Mouse (Mus musculus): ENCODE measurements around the gene Tbcc.

The Tbcc gene

DNA sequence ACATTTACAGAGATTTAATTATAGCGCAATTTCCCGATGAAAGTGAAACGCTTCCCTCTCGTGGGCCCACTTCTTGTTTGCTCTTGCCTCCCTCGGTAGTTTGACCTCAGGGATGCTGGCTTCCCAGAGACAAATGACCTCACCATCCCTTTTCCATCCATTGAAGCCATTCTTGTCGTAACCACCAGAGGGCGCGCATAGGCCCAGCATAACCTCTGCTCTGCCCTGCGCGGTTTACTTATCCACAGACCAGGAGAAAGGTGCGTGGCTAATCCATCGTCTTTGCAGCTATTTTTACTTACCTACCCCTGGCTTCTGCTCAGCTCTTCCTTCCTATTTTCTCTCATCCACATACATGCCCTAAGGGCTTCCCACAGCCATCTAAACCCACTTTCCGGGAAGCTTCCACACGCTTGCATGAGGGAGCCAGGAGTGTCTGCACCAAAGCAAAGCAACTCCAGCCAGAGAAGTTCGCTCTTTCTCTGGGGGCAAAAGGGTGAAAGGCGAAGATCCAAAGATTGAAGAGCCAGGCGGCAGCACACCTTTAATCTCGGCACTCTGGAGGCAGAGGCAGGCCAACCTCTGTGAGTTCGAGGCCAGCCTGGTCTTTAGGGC lies 13.5 kb downstream of the Tbcc start:
- peak; percentile 96 for DNase-seq

DNA sequence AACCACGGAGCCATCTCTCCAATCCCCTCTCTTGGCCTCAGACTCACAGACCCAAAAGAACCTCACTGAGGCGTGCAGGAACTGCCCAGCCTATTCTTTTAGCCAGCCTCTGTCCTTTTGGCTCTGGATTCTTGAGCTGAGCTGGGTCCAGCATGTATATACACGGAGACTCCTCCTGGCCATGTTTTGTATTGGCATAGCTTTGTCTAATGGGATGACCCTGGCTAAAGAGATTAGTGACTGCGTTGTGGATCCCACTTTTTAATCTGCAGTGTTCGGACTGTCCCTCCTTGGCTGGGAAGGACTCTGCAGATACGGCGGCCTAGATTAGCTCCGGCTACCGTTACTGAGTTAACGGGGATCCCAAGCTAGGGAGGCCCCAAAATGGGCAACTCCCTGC lies 19.7 kb downstream of the Tbcc start, which contains the start of gene Prph2:
Gene Prph2, plus strand, starts transcription at position 274 of the 400 bp plus-strand sequence.
- no peak for DNase-seq

DNA sequence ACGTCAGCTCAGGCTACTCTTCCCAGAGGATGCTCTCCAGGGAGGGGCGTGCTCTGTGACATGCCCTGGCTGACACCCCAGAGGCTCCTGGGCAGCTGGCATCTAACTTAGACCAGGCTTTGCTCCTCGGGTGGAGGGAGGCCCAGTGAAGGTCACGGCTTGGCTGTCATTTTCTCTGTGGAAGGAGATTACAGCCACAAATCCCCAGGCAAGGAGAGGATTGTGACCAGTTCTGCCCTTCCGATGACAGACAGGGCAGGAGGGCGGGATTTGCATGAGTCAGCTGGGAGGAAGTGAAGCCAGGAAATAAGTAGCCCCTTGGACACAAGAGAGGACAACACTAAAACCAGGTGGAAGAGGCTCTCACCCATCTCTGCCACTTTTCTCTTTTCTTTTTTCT lies 21.8 kb downstream of the Tbcc start:
- DNase-seq = no peak

DNA sequence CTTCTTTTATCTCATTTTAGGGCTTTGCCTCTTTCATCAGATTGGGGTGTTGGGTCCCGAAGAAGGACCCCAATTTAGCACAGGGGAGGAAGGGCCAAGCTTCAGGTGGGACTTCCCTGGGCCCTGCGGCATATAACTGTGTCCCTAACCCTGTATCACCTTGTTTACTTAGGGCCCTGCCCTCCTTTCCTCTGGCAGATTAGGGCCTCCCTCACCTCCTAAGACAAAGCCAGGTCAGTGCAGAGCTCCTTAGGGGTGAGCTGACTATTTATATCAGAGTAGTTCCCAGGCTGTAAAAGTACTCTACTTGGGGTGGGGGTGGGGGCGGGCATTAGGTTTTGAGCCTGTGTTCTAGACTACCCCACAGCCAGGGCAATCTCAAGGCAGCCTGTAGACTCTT lies 24.6 kb downstream of the Tbcc start:
- DNase-seq = no peak

DNA sequence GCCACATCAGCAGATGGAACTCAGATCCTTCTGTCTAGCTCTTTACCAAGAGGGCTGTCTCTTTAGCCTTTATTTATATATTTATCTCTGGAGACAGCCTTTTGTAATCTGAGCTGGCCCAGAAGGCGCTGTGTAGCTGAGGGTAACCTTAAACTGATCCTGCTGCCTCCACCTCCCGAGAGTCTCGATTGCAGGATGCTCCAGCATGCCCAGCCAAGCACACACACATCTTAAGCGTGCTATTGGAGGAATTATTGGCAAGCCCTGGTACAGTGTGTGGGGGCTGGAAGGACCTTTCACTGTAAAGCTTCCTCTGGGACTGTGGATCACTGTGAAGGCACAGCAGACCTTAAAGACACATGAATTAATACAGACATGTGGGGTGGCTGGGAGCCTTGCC lies 28.5 kb downstream of the Tbcc start:
- no peak for DNase-seq

DNA sequence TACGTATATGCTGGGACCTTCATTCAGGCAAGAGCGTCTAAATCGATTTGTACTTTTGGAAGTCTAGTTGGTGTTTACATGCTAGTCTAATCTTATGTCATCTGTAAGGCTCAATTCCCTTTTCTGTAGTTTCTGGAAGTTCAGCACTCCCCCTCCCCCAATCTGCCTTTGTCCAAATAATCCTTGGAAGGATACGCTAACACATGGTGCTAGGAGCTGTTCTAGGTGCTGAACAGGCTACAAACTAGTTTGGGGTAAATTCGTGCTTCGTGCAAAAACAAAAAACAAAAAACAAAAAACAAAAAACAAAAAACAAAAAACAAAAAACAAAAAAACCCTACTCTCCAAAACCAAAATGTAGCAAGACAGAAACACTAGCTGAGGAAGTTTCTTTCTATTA lies 30.4 kb downstream of the Tbcc start:
- no peak for DNase-seq

DNA sequence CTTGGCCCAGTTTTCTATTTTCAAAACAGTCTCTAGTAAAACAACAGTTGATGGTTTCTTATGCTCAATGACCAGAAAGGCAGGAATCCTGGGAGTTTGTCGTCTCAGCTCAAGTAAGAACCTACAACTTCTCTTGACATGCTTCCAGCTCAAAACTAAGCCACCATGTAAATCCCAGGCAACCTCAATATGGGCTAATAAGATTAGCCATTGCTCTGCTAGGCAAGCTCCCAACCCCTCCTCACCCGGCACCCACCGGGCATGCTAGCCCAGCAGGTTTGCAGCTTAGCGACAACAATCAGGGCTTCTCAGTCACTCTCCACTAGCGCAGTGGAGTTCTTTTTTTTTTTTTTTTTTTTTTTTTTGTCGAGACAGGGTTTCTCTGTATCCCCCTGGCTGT lies 35.7 kb downstream of the Tbcc start:
- no peak for DNase-seq

DNA sequence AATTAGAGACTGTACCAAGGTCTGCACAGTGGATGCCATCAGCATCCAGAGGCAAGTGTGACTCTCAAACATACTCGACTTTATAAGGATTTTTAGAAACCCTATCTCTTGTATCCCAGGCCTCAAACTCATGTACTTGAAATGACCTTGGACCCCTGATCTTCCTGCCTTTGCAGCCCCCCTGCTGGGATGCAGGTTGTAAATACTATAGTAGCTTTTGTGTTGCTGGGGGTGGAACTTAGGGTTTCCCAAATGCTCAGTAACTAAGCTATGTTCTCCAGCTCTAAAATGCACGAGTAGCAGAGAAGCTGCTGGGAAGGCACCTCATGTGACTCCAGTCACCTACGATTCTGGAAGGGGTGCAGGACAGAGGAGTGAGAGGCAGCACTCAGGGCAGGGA lies 36.5 kb downstream of the Tbcc start:
- no peak for DNase-seq

DNA sequence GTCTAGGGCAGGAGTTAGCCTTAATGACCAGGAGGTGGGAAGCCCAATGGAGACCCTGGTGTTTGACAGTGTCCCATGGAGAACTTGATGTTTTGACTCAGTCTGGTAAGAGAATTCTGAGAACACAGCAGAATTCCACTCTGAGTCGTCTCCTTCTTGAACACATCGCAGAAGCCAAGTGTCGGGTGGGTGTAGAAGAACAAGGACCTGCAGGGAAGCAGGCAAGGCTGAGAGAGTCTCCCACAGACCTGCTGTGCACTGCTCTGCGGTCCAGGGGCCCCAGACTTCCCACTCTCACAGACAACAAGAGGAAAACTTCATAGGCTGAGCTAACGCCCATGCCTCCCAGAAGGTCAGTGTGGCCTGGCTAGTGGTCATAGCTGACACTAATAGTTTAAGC lies 37.3 kb downstream of the Tbcc start:
- DNase-seq = no peak

DNA sequence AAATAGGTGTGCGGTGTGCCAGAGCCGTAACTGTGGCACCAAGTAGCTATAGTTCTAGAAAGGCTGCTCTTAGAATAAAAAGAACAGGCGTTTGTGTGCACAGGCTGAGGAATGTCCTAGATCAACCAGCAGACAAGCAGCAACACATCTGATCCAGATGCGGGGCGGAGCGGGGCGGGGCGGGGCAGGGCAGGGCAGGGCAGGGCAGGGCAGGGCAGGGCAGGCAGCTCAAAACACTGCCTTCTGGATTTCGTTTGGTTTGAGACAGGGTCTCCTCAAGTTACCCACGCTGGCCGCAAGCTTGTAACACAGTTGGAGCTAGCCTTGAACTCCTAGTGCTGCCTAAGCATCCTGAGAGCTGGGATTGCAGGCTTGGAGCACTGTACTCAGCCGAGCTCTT lies 38.8 kb downstream of the Tbcc start:
- no peak for DNase-seq

DNA sequence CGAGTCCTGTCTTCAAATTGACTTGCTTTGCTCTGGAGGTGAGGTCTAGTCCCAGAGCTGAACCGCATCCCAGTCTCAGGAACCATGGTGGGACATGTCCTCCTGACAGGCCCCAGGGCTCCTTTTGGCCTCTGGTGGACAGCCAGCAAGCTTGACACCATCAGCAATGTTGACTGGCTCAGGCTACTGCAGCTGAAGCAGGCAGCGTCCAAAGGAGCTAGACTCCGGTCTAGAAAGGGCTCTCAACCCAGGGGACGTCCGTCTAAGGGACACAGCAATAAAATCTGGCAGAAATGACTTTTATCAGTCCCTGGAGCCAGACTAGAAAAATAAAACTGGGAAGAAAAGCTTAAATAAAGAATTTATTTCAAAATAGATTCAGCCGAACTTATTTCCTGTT lies 39.4 kb downstream of the Tbcc start:
- DNase-seq = peak; percentile 93

DNA sequence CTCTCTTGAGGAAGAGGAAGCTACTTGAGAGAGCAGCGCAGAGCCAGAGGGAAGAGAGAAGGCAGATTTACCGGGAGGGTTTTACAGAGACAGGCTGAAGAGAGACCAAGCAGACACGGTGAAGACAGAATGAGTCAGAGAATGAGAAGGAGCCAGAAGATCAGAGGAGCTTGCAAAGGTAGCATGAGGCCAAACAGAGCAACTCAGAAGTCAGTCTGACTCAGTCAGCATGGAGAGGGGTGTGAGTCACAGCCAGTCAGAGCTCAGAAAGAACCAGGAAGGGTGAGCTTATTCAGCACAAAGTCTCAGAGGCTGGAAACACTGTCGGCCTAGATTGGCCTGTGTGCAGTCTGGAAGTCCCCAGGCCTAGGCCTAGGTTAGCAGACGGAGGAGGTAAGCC lies 42.5 kb downstream of the Tbcc start:
- no peak for DNase-seq

DNA sequence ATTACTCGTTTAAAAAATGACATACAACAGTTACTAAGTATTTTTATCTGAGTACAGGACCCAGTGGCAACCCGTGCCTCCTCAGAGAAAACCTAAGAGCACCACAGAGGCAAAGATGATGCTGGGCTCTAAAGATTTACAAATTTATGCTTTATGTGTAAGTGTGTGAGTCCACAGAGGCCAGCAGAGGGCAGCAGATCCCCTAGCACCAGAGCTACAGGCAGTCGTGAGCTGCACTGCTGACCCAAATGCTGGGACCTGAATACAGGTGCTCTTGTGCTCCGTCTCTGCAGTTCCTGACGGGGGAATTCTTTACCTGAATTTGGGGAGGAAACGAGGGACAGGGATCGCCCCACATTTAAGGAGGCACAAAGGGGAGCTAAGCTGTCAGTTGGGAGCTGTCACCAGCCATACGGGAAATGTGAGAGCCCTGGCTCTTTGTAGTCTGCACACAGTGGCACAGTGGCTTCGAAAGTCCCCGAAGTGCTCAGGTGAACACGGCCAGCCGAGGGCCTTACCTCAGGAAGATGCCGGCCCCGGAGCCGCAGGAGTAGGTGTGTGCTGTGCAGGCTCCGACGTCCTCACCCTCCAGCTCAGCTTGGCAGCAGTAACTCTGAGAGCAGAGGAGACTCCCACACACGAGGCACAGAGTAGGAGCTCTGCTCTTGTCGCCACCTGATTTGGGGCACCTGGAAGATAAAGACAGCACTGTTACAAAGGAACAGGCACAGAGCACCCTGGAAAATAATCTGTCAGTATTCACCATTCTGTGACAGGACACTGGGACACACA lies 43.3 kb downstream of the Tbcc start:
- no peak for DNase-seq

DNA sequence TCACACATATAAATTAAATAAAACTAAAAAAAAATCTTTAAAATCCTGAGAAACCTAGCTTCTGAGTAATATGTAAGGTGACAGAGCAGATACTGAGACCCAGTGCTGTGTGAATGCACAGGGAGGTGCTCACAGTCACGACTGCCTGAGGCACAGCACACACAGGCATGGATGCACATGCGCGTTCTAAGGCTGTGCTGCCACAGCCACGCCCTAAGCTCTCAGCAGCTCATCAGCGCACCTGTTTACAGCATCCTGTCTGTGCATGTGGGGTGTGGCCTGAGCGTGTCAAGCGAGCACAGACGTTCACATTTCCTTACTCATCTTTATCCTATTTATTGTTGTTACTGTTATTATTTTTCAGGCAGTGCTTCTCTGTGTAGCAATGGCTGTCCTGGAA lies 50.0 kb downstream of the Tbcc start:
- no peak for DNase-seq

Measured in heart, adult 11 months (tissue).